Mouse (Mus musculus): ENCODE measurements around the gene Cdiptos.

The Cdiptos gene

GRCm38 (mm10) chr7:126975950-126976866, at the start of gene Cdiptos:
Gene Cdiptos, minus strand, starts transcription at chr7:126976098.
- peak; percentile 97 for DNase-seq

GRCm38 (mm10) chr7:127024755-127025555, 49.1 kb upstream of the Cdiptos start:
- DNase-seq = peak; percentile 89

GRCm38 (mm10) chr7:127023896-127024690, 48.2 kb upstream of the Cdiptos start:
- no peak for DNase-seq

- DNase-seq = peak; percentile 52
These were observed 47.4 kb upstream of the Cdiptos start for GRCm38 (mm10) chr7:127023272-127023691.

- DNase-seq = no peak
These were observed 46.8 kb upstream of the Cdiptos start for GRCm38 (mm10) chr7:127022528-127023271.

GRCm38 (mm10) chr7:127021563-127022527, 45.9 kb upstream of the Cdiptos start:
- no peak for DNase-seq

- DNase-seq = peak; percentile 44
These were observed 45.1 kb upstream of the Cdiptos start, which contains the start of the genes Gm42742 and Prrt2 for GRCm38 (mm10) chr7:127020901-127021562. Gene Gm42742, minus strand, starts transcription at chr7:127021097. Gene Prrt2, minus strand, starts transcription at chr7:127021211.

GRCm38 (mm10) chr7:127020491-127020890, 44.6 kb upstream of the Cdiptos start:
- DNase-seq = no peak

GRCm38 (mm10) chr7:127020031-127020430, 44.1 kb upstream of the Cdiptos start:
- DNase-seq = no peak

GRCm38 (mm10) chr7:127019306-127019960, 43.5 kb upstream of the Cdiptos start:
- no peak for DNase-seq

GRCm38 (mm10) chr7:127018416-127019305, 42.8 kb upstream of the Cdiptos start:
- no peak for DNase-seq

GRCm38 (mm10) chr7:127017950-127018345, 42.0 kb upstream of the Cdiptos start:
- no peak for DNase-seq

GRCm38 (mm10) chr7:127016971-127017949, 41.4 kb upstream of the Cdiptos start, which contains the start of gene Pagr1a:
Gene Pagr1a, minus strand, starts transcription at chr7:127017352.
- peak; percentile 99 for DNase-seq

GRCm38 (mm10) chr7:127016486-127016938, 40.6 kb upstream of the Cdiptos start:
- peak; percentile 74 for DNase-seq

GRCm38 (mm10) chr7:127016481-127016485, 40.4 kb upstream of the Cdiptos start, which contains the start of gene Pagr1b:
Gene Pagr1b, minus strand, starts transcription at chr7:127016484.
- no peak for DNase-seq

GRCm38 (mm10) chr7:127016081-127016480, 40.2 kb upstream of the Cdiptos start:
- peak; percentile 71 for DNase-seq

- DNase-seq = no peak
These were observed 39.1 kb upstream of the Cdiptos start for GRCm38 (mm10) chr7:127014993-127015392.

- DNase-seq = peak; percentile 90
These were observed 38.4 kb upstream of the Cdiptos start, which contains the start of gene Mvp for GRCm38 (mm10) chr7:127014320-127014719. Gene Mvp, minus strand, starts transcription at chr7:127014621.
